Mouse (Mus musculus) spleen, adult 2 months (tissue): ENCODE results near the gene Map4k4.

Experiments used
- CTCF ChIP-seq: fragments of 200-500 bp; IDR thresholded peaks from 2 replicates; pipeline ENCODE4 v1.5.1; 2011; ENCODE audit warnings: mild to moderate bottlenecking, inconsistent platforms; ENCODE audit not compliant: insufficient read depth, insufficient read length, insufficient replicate concordance; ENCODE audit errors: extremely low read depth
- POLR2A ChIP-seq: fragments of 200-500 bp; IDR thresholded peaks from 2 replicates; pipeline ENCODE4 v1.6.1; 2011; ENCODE audit warnings: low read depth, low read length, inconsistent platforms

DNA sequence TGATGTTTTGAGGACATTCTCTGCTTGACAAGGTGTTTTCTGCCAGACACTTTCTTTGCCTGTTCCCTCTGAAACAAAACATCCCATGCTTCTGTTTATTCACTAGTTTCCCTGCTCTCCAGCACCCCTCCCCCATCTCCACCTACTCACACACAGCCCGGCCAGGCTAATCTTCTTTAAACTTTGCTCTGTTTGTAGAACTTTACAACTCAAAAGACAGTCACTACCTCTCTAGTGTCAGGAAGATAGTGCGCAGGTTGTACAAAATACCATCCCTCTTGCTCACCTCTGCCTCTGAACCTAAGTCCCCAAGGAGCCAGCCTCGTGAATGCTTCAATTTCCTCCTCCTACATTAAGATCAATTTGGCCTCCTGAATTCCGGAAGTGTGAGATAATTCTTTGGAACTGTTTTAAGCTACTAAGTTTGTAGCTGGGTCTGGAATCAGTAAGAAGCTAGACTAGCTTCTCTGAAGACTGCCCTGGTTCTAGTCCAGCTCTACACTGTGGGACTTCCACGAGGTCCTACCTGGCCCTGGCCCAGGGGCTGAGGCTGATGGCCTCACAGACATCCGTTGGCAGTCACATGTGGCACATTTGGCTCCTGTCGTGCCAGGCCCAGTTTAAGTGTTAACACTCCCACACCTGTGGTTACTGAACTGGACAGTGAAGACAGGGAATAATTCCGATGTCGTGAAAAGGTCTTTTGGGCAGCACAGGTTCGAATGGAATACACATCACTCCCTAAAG is 31.7 kb upstream of the Map4k4 start:
- TF ChIP-seq CTCF (no peak), POLR2A (no peak)
